8 mouse cellular contexts compared by ENCODE assay signal in the genomic region with DNA sequence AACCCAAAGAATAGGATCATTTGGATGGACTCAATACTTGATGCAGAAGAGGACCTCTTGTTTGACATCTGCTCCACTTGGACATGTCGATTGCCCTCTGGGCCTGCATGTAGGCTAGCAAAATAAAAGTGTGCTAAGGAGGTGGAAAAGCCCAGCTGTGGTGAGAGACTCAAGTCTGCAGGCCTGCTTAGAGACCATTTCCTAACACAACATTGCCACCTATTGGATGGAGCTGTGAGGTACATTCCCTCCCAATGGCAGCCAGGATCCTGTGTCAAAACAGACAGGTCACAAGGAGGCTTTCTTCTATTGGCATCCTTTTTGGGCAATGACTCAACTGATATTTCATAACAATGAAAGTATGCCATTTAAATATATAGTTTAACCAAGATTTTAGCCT. TPM values are rescaled to one million over a fixed set of nuclear protein-coding genes. Genes with fewer than 3 reads are reported as not detected.
A peak's percentile ranks its signal among the peaks of the same experiment; 100 is the strongest.
DNase-seq lines count a peak whose midpoint lies in the region; ATAC-seq and TF ChIP-seq lines count a peak whose summit lies in the region.

No protein-coding gene starts in this region.

- TF ChIP-seq EP300 in liver, embryonic 14.5 days (IDR thresholded peaks at IDR 0.05; ENCODE audit: low read depth): no peak

- no peaks in the 10 kb centered on the region for H3K36me3 ChIP-seq in ES-E14 (ENCODE audit: control insufficient read depth, insufficient read depth, low read length, poor library complexity, severe bottlenecking)
- H3K36me3 ChIP-seq in embryonic facial prominence, embryonic 14.5 days (ENCODE audit: control insufficient read depth, insufficient read depth, low read length): no peaks in the 10 kb centered on the region; the same call in 1 of the 2 replicates
- peaks cover 10% of the 10 kb centered on the region for H3K36me3 ChIP-seq in liver, embryonic 14.5 days (replicated peaks; ENCODE audit: control insufficient read depth, insufficient read depth, low read depth)
- no peaks in the 10 kb centered on the region for H3K36me3 ChIP-seq in neural tube, embryonic 15.5 days

- no peak overlapping the region for H3K9ac ChIP-seq in ES-E14 (ENCODE audit: insufficient read depth, low read depth, low read length, poor library complexity, severe bottlenecking)
- H3K9ac ChIP-seq in embryonic facial prominence, embryonic 14.5 days (ENCODE audit: low read depth, low read length): no peak overlapping the region; the same call in 1 of the 2 replicates
- no peak overlapping the region for H3K9ac ChIP-seq in liver, embryonic 14.5 days (replicated peaks)
- H3K9ac ChIP-seq in neural tube, embryonic 15.5 days (replicated peaks): no peak overlapping the region

- no peaks in the 10 kb centered on the region for H3K9me3 ChIP-seq in ES-E14 (ENCODE audit: control insufficient read depth, insufficient read depth, low read depth, low read length)
- H3K9me3 ChIP-seq in embryonic facial prominence, embryonic 14.5 days (ENCODE audit: control insufficient read depth, low read length): no peaks in the 10 kb centered on the region
- no peaks in the 10 kb centered on the region for H3K9me3 ChIP-seq in liver, embryonic 14.5 days (ENCODE audit: control insufficient read depth, low read length)
- H3K9me3 ChIP-seq in neural tube, embryonic 15.5 days (replicated peaks): no peaks in the 10 kb centered on the region

- ATAC-seq in embryonic facial prominence, embryonic 14.5 days (ENCODE audit: low read depth): peak; percentile 66; the same call in 1 of the 2 replicates
- ATAC-seq in liver, embryonic 14.5 days (ENCODE audit: insufficient read depth): peak; percentile 36; the same call in 1 of the 2 replicates
- ATAC-seq in neural tube, embryonic 15.5 days (ENCODE audit: low FRiP score): peak; percentile 32; the same call in 1 of the 2 replicates

- TF ChIP-seq CTCF in liver, embryonic 14.5 days (IDR thresholded peaks at IDR 0.05; ENCODE audit: low read depth): peak; percentile 85

- H3K27me3 ChIP-seq in embryonic facial prominence, embryonic 14.5 days (replicated peaks; ENCODE audit: control insufficient read depth, insufficient read depth, low read length): 0 out of 2 replicates have a peak, but pooled peaks cover 2% of the 10 kb centered on the region
- H3K27me3 ChIP-seq in liver, embryonic 14.5 days (ENCODE audit: control insufficient read depth, insufficient read depth, low read length): no peaks in the 10 kb centered on the region; the same call in 1 of the 2 replicates
- H3K27me3 ChIP-seq in neural tube, embryonic 15.5 days (replicated peaks): no peaks in the 10 kb centered on the region

- no peak overlapping the region for H3K27ac ChIP-seq in ES-E14 (ENCODE audit: insufficient read depth, low read depth, low read length, poor library complexity, severe bottlenecking)
- no peak overlapping the region for H3K27ac ChIP-seq in embryonic facial prominence, embryonic 14.5 days (replicated peaks; ENCODE audit: low read depth, low read length)
- H3K27ac ChIP-seq in liver, embryonic 14.5 days: no peak overlapping the region
- no peak overlapping the region for H3K27ac ChIP-seq in neural tube, embryonic 15.5 days (replicated peaks)

- no peaks in the 10 kb centered on the region; a peak in 1 of 4 replicates for H3K4me1 ChIP-seq in ES-E14 (ENCODE audit: control insufficient read depth in 2 of 2, insufficient read depth in 2 of 2, low read length in 2 of 2, poor library complexity in 1 of 2)
- peaks cover 5% of the 10 kb centered on the region; the same call in 1 of the 2 replicates for H3K4me1 ChIP-seq in embryonic facial prominence, embryonic 14.5 days (ENCODE audit: control insufficient read depth, insufficient read depth, low read length)
- H3K4me1 ChIP-seq in liver, embryonic 14.5 days (replicated peaks; ENCODE audit: control insufficient read depth in 2 of 2, insufficient read depth in 2 of 2, low read length in 1 of 2): no peaks in the 10 kb centered on the region
- peaks cover 7% of the 10 kb centered on the region for H3K4me1 ChIP-seq in neural tube, embryonic 15.5 days

- peak; percentile 47 for DNase-seq in ES-E14 (ENCODE audit: low read depth, low spot score)
- peak; percentile 59 to 67 for DNase-seq in adrenal gland, postnatal 36 days
- peak; percentile 80 for DNase-seq in embryonic facial prominence, embryonic 14.5 days (ENCODE audit: low spot score)
- peak; percentile 83 to 85 for DNase-seq in heart, adult 18-20 months
- DNase-seq in kidney, postnatal 4 days: peak; percentile 67 to 76
- peak in 1 of 3 experiments; percentile 32 for DNase-seq in liver, embryonic 14.5 days (ENCODE audit: low read depth in 3 of 3, low spot score in 3 of 3)
- peak; percentile 78 for DNase-seq in thymus, postnatal 14 days

- no peak overlapping the region for H3K4me3 ChIP-seq in ES-E14 (ENCODE audit: insufficient read depth in 1 of 2, low read depth in 1 of 2, low read length in 2 of 2, poor library complexity in 1 of 2, severe bottlenecking in 1 of 2)
- no peak overlapping the region for H3K4me3 ChIP-seq in embryonic facial prominence, embryonic 14.5 days (ENCODE audit: low read depth, low read length)
- H3K4me3 ChIP-seq in liver, embryonic 14.5 days (ENCODE audit: insufficient read depth in 1 of 2, low read depth in 2 of 2, low read length in 2 of 2): no peak overlapping the region
- H3K4me3 ChIP-seq in neural tube, embryonic 15.5 days (replicated peaks): no peak overlapping the region

- in situ Hi-C loops in ES-E14 (cut with MboI; ENCODE audit: low sequenced_read_pairs in 2 of 2, unreplicated experiment in 2 of 2): loop anchor here in 1 of 2 experiments (5.0 kb wide), 1 partner anchor 75 kb away; no protein-coding TSS in a partner anchor

- H3K4me2 ChIP-seq in embryonic facial prominence, embryonic 14.5 days (ENCODE audit: low read depth, low read length): no peak overlapping the region
- no peak overlapping the region for H3K4me2 ChIP-seq in liver, embryonic 14.5 days (ENCODE audit: low read depth)
- H3K4me2 ChIP-seq in neural tube, embryonic 15.5 days: no peak overlapping the region

- WGBS in embryonic facial prominence, embryonic 14.5 days: 10% methylated on average over 1 of the region's 1 CpGs
- WGBS in liver, embryonic 14.5 days (ENCODE audit: insufficient replicate concordance): 17% methylated on average over 1 of the region's 1 CpGs
- WGBS in neural tube, embryonic 15.5 days: 9% methylated on average over 1 of the region's 1 CpGs

TF ChIP-seq in ES-E14, 5 proteins besides CTCF, POLR2A, EP300 and RAD21:
- TF ChIP-seq MAFK (IDR thresholded peaks at IDR 0.05; ENCODE audit: insufficient read depth, low read depth, low read length) (no peak), ZC3H11A (IDR thresholded peaks at IDR 0.05; ENCODE audit: borderline replicate concordance, low read depth, low read length) (peak; percentile 79; the same call in 1 of the 2 replicates)

RNA-seq across cellular contexts. Expression of gene Gm4952, which starts 7.9 kb away (rescaled TPM):
- not detected in 2 replicates for total RNA-seq in ES-E14 (2012; rRNA removed)
- total RNA-seq in adrenal gland, postnatal 36 days (2021): under 1 TPM in 1 of 2 experiments, not detected in 1; 0.53 TPM
- 0.07 and 0.18 TPM in 2 replicates for polyA plus RNA-seq in embryonic facial prominence, embryonic 14.5 days (2014; fragmentation: Nextera tagmentation; extraction: Ambion mirVana)
- total RNA-seq in heart, adult 18-20 months (2021): not detected
- 1.5 and 1.9 TPM in 2 replicates for polyA plus RNA-seq in liver, embryonic 14.5 days (2012; rRNA removed)
- polyA plus RNA-seq in liver, embryonic 14.5 days (2014; fragmentation: Nextera tagmentation; extraction: Ambion mirVana): 4.2 and 4.3 TPM in 2 replicates
- polyA plus RNA-seq in neural tube, embryonic 15.5 days (2015; fragmentation: Nextera tagmentation; extraction: Ambion mirVana): 0.13 and 0.15 TPM in 2 replicates

RNA-seq across cellular contexts. Expression of gene Glyat, which starts 41.2 kb away (rescaled TPM):
- 0.18 TPM in 1 of 2 replicates, not detected in the other for total RNA-seq in ES-E14 (2012; rRNA removed)
- under 1 TPM in 1 of 2 experiments, not detected in 1; 0.33 TPM for total RNA-seq in adrenal gland, postnatal 36 days (2021)
- polyA plus RNA-seq in embryonic facial prominence, embryonic 14.5 days (2014; fragmentation: Nextera tagmentation; extraction: Ambion mirVana): not detected in 2 replicates
- not detected for total RNA-seq in heart, adult 18-20 months (2021)
- 0.15 and 0.19 TPM in 2 replicates for polyA plus RNA-seq in liver, embryonic 14.5 days (2012; rRNA removed)
- polyA plus RNA-seq in liver, embryonic 14.5 days (2014; fragmentation: Nextera tagmentation; extraction: Ambion mirVana): 0.38 and 0.48 TPM in 2 replicates
- 0.22 TPM in 1 of 2 replicates, not detected in the other for polyA plus RNA-seq in neural tube, embryonic 15.5 days (2015; fragmentation: Nextera tagmentation; extraction: Ambion mirVana)

RNA-seq across cellular contexts. Expression of gene Fam111a, which starts 46.4 kb away (rescaled TPM):
- total RNA-seq in ES-E14 (2012; rRNA removed): 7.5 and 15.0 TPM in 2 replicates
- total RNA-seq in adrenal gland, postnatal 36 days (2021): 1 to 10 TPM; 3.2 to 6.4 TPM
- polyA plus RNA-seq in embryonic facial prominence, embryonic 14.5 days (2014; fragmentation: Nextera tagmentation; extraction: Ambion mirVana): 28.3 and 28.9 TPM in 2 replicates
- total RNA-seq in heart, adult 18-20 months (2021): 1 to 10 TPM; 4.9 to 5.6 TPM
- 9.2 and 17.9 TPM in 2 replicates for polyA plus RNA-seq in liver, embryonic 14.5 days (2012; rRNA removed)
- 30.3 and 31.5 TPM in 2 replicates for polyA plus RNA-seq in liver, embryonic 14.5 days (2014; fragmentation: Nextera tagmentation; extraction: Ambion mirVana)
- 6.2 and 11.7 TPM in 2 replicates for polyA plus RNA-seq in neural tube, embryonic 15.5 days (2015; fragmentation: Nextera tagmentation; extraction: Ambion mirVana)
